In genomic region chr7:112138509-112139405, GRCm38 (mm10) we compare ENCODE assay signal across 9 mouse cellular contexts. TPM values are rescaled to one million over a fixed set of nuclear protein-coding genes. Genes with fewer than 3 reads are reported as not detected.
DNase-seq lines count a peak whose midpoint lies in the region; ATAC-seq and TF ChIP-seq lines count a peak whose summit lies in the region.
"Had no signal": no experiment of that assay in that cellular context is flagged by ENCODE, and none has a peak within 500 bp of the region (broad histone marks: within the 10 kb centered on the region; RNA-seq: fewer than 3 reads in every experiment).

No protein-coding gene starts in this region.

- TF ChIP-seq CTCF in intestine, postnatal 0 days (IDR thresholded peaks at IDR 0.05; ENCODE audit: low read depth), result no peak

- ATAC-seq in intestine, postnatal 0 days, result 0 out of 2 replicates have a peak, but pooled peaks have one; percentile 22
- no peak for ATAC-seq in stomach, embryonic 16.5 days (ENCODE audit: insufficient read depth, low FRiP score)
- ATAC-seq in monocyte, adult 5-6 weeks (replicated peaks; ENCODE audit: insufficient number of reproducible peaks, low FRiP score, low TSS enrichment, poor library complexity, severe bottlenecking), result no peak
- no peak for ATAC-seq in hindbrain, embryonic 16.5 days

- no peaks in the 10 kb centered on the region for H3K9me3 ChIP-seq in intestine, postnatal 0 days (ENCODE audit: control insufficient read depth)
- no peaks in the 10 kb centered on the region for H3K9me3 ChIP-seq in stomach, embryonic 16.5 days (replicated peaks; ENCODE audit: control insufficient read depth, low read length)
- no peaks in the 10 kb centered on the region for H3K9me3 ChIP-seq in hindbrain, embryonic 16.5 days (ENCODE audit: control insufficient read depth, low read length)
- H3K9me3 ChIP-seq: liver, embryonic 15.5 days had no signal

- 51% methylated on average over 11 of the region's 11 CpGs for WGBS in intestine, postnatal 0 days
- 58% methylated on average over 11 of the region's 11 CpGs for WGBS in stomach, embryonic 16.5 days
- WGBS in hindbrain, embryonic 16.5 days, result 78% methylated on average over 11 of the region's 11 CpGs

- H3K27me3 ChIP-seq in intestine, postnatal 0 days (replicated peaks; ENCODE audit: control insufficient read depth, insufficient read depth, low read length), result no peaks in the 10 kb centered on the region
- H3K27me3 ChIP-seq in stomach, embryonic 16.5 days (ENCODE audit: control insufficient read depth, insufficient read depth, low read length), result no peaks in the 10 kb centered on the region
- no peaks in the 10 kb centered on the region for H3K27me3 ChIP-seq in hindbrain, embryonic 16.5 days (replicated peaks; ENCODE audit: control insufficient read depth, insufficient read depth, low read length)
- H3K27me3 ChIP-seq: liver, embryonic 15.5 days had no signal

- peak; percentile 23 to 53 for DNase-seq in urinary bladder, adult 18-20 months (ENCODE audit: low spot score in 2 of 2)
- no peak for DNase-seq in urinary bladder, adult 2 months (ENCODE audit: low spot score)
- DNase-seq in gonadal fat pad, adult 2 months (ENCODE audit: low read depth), result peak; percentile 37
- DNase-seq in cerebellum, postnatal 25 days, result no peak

- no peak overlapping the region for H3K4me2 ChIP-seq in intestine, postnatal 0 days (replicated peaks; ENCODE audit: low read depth)
- no peak overlapping the region for H3K4me2 ChIP-seq in stomach, embryonic 16.5 days (ENCODE audit: low read depth, low read length)
- H3K4me2 ChIP-seq in hindbrain, embryonic 16.5 days (ENCODE audit: low read length), result no peak overlapping the region
- H3K4me2 ChIP-seq: liver, embryonic 15.5 days had no signal

- no peaks in the 10 kb centered on the region for H3K36me3 ChIP-seq in intestine, postnatal 0 days (ENCODE audit: control insufficient read depth, insufficient read depth)
- H3K36me3 ChIP-seq in stomach, embryonic 16.5 days (ENCODE audit: control insufficient read depth, insufficient read depth, low read length), result no peaks in the 10 kb centered on the region
- no peaks in the 10 kb centered on the region for H3K36me3 ChIP-seq in hindbrain, embryonic 16.5 days (ENCODE audit: control insufficient read depth, insufficient read depth, low read length)
- H3K36me3 ChIP-seq: liver, embryonic 15.5 days had no signal

- H3K4me3 ChIP-seq in intestine, postnatal 0 days (ENCODE audit: low read depth, low read length), result no peak overlapping the region
- H3K4me3 ChIP-seq in stomach, embryonic 16.5 days (replicated peaks; ENCODE audit: low read length), result no peak overlapping the region
- H3K4me3 ChIP-seq in hindbrain, embryonic 16.5 days (ENCODE audit: low read length), result no peak overlapping the region
- H3K4me3 ChIP-seq: liver, embryonic 15.5 days had no signal

- H3K27ac ChIP-seq in intestine, postnatal 0 days (ENCODE audit: low read depth, low read length), result no peak overlapping the region; the same call in 1 of the 2 replicates
- peak overlapping the region; percentile 1; the same call in 1 of the 2 replicates for H3K27ac ChIP-seq in stomach, embryonic 16.5 days (ENCODE audit: low read length)
- H3K27ac ChIP-seq in hindbrain, embryonic 16.5 days (ENCODE audit: low read depth, low read length), result no peak overlapping the region
- H3K27ac ChIP-seq: liver, embryonic 15.5 days had no signal

- 0 out of 2 replicates have a peak, but pooled peaks cover 7% of the 10 kb centered on the region for H3K4me1 ChIP-seq in intestine, postnatal 0 days (replicated peaks; ENCODE audit: control insufficient read depth, insufficient read depth, low read length)
- peaks cover 4% of the 10 kb centered on the region; the same call in 1 of the 2 replicates for H3K4me1 ChIP-seq in stomach, embryonic 16.5 days (ENCODE audit: control insufficient read depth, insufficient read depth, low read length)
- 0 out of 2 replicates have a peak, but pooled peaks cover 2% of the 10 kb centered on the region for H3K4me1 ChIP-seq in hindbrain, embryonic 16.5 days (ENCODE audit: control insufficient read depth, insufficient read depth, low read depth, low read length)

- no peak overlapping the region for H3K9ac ChIP-seq in intestine, postnatal 0 days (ENCODE audit: low read depth, low read length)
- H3K9ac ChIP-seq in stomach, embryonic 16.5 days (ENCODE audit: low read length), result no peak overlapping the region
- no peak overlapping the region for H3K9ac ChIP-seq in hindbrain, embryonic 16.5 days (ENCODE audit: low read depth, low read length)
- H3K9ac ChIP-seq: liver, embryonic 15.5 days had no signal

RNA-seq across cellular contexts. Expression of gene Dkk3, which starts 20.1 kb away (rescaled TPM):
- polyA plus RNA-seq in urinary bladder, adult 2 months (2012; rRNA removed), result 68.6 and 94.4 TPM in 2 replicates
- 6.6 and 6.7 TPM in 2 replicates for polyA plus RNA-seq in gonadal fat pad, adult 2 months (2012; rRNA removed)
- polyA plus RNA-seq in intestine, postnatal 0 days (2015; fragmentation: Nextera tagmentation; extraction: Ambion mirVana), result 17.0 and 19.2 TPM in 2 replicates
- polyA plus RNA-seq in stomach, embryonic 16.5 days (2015; fragmentation: Nextera tagmentation; extraction: Ambion mirVana), result 45.4 and 53.6 TPM in 2 replicates
- not detected in 3 replicates for total RNA-seq in monocyte, adult 5-6 weeks (2017)
- 38.5 and 39.8 TPM in 2 replicates for polyA plus RNA-seq in hindbrain, embryonic 16.5 days (2015; fragmentation: Nextera tagmentation; extraction: Ambion mirVana)

Comparison
In these comparisons a context has a peak if more than half of its experiments do, and no peak if none do; other contexts are left out.
1. DNase-seq: peak in urinary bladder, adult 18-20 months (2 of 2) and gonadal fat pad, adult 2 months (single experiment); none in urinary bladder, adult 2 months (single experiment) and cerebellum, postnatal 25 days (0 of 2).